Mouse (Mus musculus): Measurements from ENCODE around the gene S100a16.

The S100a16 gene

DNA sequence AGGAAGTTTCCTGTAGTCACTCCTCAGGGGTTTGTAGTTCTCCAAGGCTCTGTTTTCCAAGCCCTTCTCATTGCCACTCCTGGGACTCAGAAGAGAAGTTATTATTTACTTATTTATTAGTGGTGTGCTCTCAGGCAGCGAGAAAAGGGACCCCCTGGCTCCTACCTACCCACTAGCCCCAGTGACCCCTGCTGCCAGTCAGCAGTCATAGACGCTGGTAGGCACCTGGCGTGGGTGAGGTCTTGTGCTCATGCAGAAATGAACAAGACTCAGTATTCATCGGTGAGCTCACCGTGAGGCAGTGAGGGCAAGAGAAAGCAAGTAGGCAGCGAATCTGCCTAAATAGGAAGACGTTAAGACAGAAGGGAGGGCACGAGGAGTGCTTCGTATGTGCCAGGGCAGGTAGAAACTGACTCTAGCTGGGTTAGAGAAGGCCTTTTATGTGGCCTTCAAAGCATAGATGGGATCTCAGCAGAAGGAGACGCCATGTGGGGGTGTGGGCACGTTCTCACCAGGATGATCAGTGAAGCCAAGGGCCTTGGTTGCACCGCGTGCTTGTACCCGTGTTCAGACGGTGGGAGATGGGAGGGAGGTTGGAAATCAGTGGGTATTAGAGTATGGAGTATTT lies 49.1 kb downstream of the S100a16 start:
- DNase-seq (ENCODE audit: low read depth, low spot score) = peak; percentile 29
- Histone ChIP-seq H3K36me3 (ENCODE audit: control insufficient read depth, insufficient read depth, low read length, poor library complexity, severe bottlenecking) (no peaks in the 10 kb centered on the region), H3K27me3 (ENCODE audit: control insufficient read depth, insufficient read depth, low read length, poor library complexity, severe bottlenecking) (no peaks in the 10 kb centered on the region)

DNA sequence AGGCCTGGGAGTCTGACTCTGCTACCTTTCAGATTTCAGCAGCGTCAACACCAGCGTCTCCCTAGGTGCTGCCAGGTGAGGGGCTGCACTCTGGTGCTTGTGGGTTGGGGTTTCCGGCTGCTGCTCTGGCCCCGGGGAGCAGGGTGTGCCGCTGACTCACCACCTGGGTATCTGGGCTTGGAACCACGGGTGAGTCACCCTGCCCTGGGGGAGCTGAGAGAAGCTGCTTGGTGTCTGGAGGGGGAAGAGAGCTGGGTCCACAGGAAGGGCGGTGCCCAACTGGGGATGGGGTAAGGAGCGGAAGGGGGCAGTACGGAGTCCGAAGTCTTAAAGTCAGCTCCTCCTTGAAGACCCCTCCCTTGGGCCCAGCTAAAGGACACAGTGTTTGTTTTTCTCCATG lies 49.9 kb downstream of the S100a16 start:
- H3K36me3 ChIP-seq (ENCODE audit: control insufficient read depth, insufficient read depth, low read length, poor library complexity, severe bottlenecking) = no peaks in the 10 kb centered on the region
- no peaks in the 10 kb centered on the region for H3K27me3 ChIP-seq (ENCODE audit: control insufficient read depth, insufficient read depth, low read length, poor library complexity, severe bottlenecking)
- peak; percentile 82 for DNase-seq (ENCODE audit: low read depth, low spot score)

DNA sequence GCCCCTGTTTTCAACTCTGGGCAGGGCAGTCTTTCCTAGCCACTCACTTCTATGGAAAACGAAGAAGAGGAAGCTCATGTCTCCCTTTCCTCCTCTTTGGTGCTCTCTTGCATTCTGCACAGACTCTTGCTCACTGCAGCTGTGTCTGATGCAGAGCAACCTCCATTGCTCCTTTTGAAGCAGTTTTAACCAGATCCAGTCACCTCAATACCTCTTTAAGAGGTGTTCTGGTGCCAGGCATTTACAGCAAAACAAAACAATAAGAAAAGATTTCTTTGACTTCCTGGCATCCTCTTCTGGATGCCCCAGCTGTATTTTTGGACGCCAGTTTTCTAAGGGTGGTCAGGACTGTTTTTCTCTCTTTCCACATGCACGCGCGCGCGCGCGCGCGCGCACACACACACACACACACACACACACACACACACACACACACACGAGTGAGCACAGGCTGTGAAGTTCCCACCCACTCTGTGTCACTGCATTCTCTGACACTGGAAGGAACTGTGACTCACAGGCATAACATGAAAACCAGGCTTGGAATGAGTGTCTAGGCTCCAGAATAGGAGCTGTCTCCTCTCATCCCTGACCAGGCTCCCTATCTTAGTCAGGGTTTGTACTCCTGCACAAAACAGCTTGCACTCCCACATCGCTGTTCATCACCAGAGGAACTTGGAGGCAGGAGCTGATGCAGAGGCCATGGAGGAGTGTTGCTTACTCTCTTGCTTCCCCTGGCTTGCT lies 50.5 kb downstream of the S100a16 start:
- no peaks in the 10 kb centered on the region for H3K36me3 ChIP-seq (ENCODE audit: control insufficient read depth, insufficient read depth, low read length, poor library complexity, severe bottlenecking)
- DNase-seq (ENCODE audit: low read depth, low spot score) = peak; percentile 51
- H3K27me3 ChIP-seq (ENCODE audit: control insufficient read depth, insufficient read depth, low read length, poor library complexity, severe bottlenecking) = no peaks in the 10 kb centered on the region

DNA sequence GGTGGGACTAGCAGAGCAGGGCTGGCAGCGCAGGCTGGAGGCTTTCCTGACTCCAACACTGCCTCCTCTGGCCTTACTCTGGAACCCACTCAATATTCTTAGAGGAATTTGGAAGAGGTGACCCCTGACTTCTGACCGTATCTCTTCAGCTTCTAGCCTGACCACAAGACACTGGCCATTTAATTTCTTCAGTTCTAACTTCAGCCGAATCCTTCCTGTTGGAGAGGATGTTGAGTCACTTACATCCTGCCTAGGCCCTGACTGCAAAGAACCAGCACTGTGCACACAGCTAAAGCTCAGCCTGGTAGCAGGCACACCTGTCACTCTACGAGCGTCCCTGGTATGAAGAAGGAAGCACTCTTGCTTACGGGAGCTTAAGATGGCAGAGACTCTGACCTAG lies 52.3 kb downstream of the S100a16 start:
- DNase-seq (ENCODE audit: low read depth, low spot score) = no peak
- no peaks in the 10 kb centered on the region for H3K27me3 ChIP-seq (ENCODE audit: control insufficient read depth, insufficient read depth, low read length, poor library complexity, severe bottlenecking)
- no peaks in the 10 kb centered on the region for H3K36me3 ChIP-seq (ENCODE audit: control insufficient read depth, insufficient read depth, low read length, poor library complexity, severe bottlenecking)

DNA sequence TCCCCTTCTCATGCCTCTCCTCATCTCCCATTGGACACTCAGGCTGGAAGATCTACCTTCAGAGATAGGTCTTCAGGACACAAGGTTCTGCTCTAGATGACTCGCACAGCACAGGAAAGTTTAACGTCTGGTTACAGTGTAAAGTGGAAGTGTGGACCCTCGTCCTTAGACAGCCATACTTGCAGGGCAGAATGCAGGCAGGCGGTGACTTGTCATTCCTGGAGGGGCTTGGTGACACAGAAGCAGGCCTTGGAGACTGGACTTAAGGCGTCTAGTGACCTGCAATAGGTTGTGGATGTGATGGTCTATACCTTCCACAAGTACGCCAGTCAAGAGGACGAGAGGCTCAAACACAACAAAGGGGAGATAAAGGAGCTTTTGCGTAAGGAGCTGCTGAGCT lies 52.9 kb downstream of the S100a16 start, which contains the start of gene S100a2:
Gene S100a2, plus strand, starts transcription at position 301 of the 400 bp plus-strand sequence.
- no peak for DNase-seq (ENCODE audit: low read depth, low spot score)
- no peaks in the 10 kb centered on the region for H3K27me3 ChIP-seq (ENCODE audit: control insufficient read depth, insufficient read depth, low read length, poor library complexity, severe bottlenecking)
- H3K36me3 ChIP-seq (ENCODE audit: control insufficient read depth, insufficient read depth, low read length, poor library complexity, severe bottlenecking) = no peaks in the 10 kb centered on the region

Measured in splenic B cell, adult 2 months (primary cell).